In genomic region chr5:8798752-8799115, GRCm38 (mm10) we compare ENCODE assay signal across 8 mouse cellular contexts. TPM values are rescaled to one million over a fixed set of nuclear protein-coding genes. Genes with fewer than 3 reads are reported as not detected.
A peak's percentile ranks its signal among the peaks of the same experiment; 100 is the strongest.
DNase-seq lines count a peak whose midpoint lies in the region; ATAC-seq and TF ChIP-seq lines count a peak whose summit lies in the region.

No protein-coding gene starts in this region.

- H3K9me3 ChIP-seq in liver, embryonic 14.5 days (ENCODE audit: control insufficient read depth, low read length): no peaks in the 10 kb centered on the region

- H3K36me3 ChIP-seq in testis, adult 2 months (ENCODE audit: control insufficient read depth, insufficient read depth, low read length): no peaks in the 10 kb centered on the region
- H3K36me3 ChIP-seq in liver, embryonic 14.5 days (replicated peaks; ENCODE audit: control insufficient read depth, insufficient read depth, low read depth): no peaks in the 10 kb centered on the region

- WGBS in liver, embryonic 14.5 days (ENCODE audit: insufficient replicate concordance): 22% methylated on average over 10 of the region's 10 CpGs

- no peak for TF ChIP-seq POLR2A in testis, adult 2 months (IDR thresholded peaks at IDR 0.05; ENCODE audit: control insufficient read depth, low read depth, low read length)

- H3K27me3 ChIP-seq in testis, adult 2 months (ENCODE audit: control insufficient read depth, insufficient read depth, low read length): no peaks in the 10 kb centered on the region
- peaks cover 5% of the 10 kb centered on the region for H3K27me3 ChIP-seq in liver, embryonic 14.5 days (ENCODE audit: control insufficient read depth, insufficient read depth, low read length)

- no peak for TF ChIP-seq EP300 in liver, embryonic 14.5 days (IDR thresholded peaks at IDR 0.05; ENCODE audit: low read depth)

- no peak overlapping the region for H3K27ac ChIP-seq in testis, adult 2 months (ENCODE audit: control insufficient read depth, insufficient read depth, low read depth, low read length)
- no peak overlapping the region for H3K27ac ChIP-seq in liver, embryonic 14.5 days

- no peak for TF ChIP-seq CTCF in testis, adult 2 months (IDR thresholded peaks at IDR 0.05; ENCODE audit: control insufficient read depth, insufficient read depth, insufficient replicate concordance, low read depth, low read length)
- no peak for TF ChIP-seq CTCF in liver, embryonic 14.5 days (IDR thresholded peaks at IDR 0.05; ENCODE audit: low read depth)

- ATAC-seq in cerebellum, adult (ENCODE audit: insufficient number of reproducible peaks, low FRiP score, low TSS enrichment): 0 out of 2 replicates have a peak, but pooled peaks have one; percentile 2
- no peak for ATAC-seq in liver, embryonic 14.5 days (ENCODE audit: insufficient read depth)

- H3K4me2 ChIP-seq in liver, embryonic 14.5 days (ENCODE audit: low read depth): peak overlapping the region; percentile 66

- H3K4me1 ChIP-seq in testis, adult 2 months (ENCODE audit: control insufficient read depth, insufficient read depth, low read length): peaks cover 5% of the 10 kb centered on the region
- H3K4me1 ChIP-seq in liver, embryonic 14.5 days (replicated peaks; ENCODE audit: control insufficient read depth in 2 of 2, insufficient read depth in 2 of 2, low read length in 1 of 2): peaks cover 0 to 4% of the 10 kb centered on the region in 2 experiments; a peak in 1 of 4 replicates

- no peak overlapping the region for H3K9ac ChIP-seq in liver, embryonic 14.5 days (replicated peaks)

- no peak for DNase-seq in cerebellum, adult 11 months
- DNase-seq in testis, postnatal 14 days (ENCODE audit: low spot score): no peak
- no peak for DNase-seq in liver, embryonic 14.5 days (ENCODE audit: low read depth in 3 of 3, low spot score in 3 of 3)
- DNase-seq in adrenal gland, adult (ENCODE audit: inconsistent age in 2 of 2, low spot score in 1 of 2): no peak
- DNase-seq in kidney, adult 18-20 months: no peak
- DNase-seq in kidney, adult 9 months: no peak

- peak overlapping the region; percentile 54 for H3K4me3 ChIP-seq in testis, adult 2 months (ENCODE audit: control insufficient read depth, low read depth, low read length)
- peak overlapping the region; percentile 46 to 54 for H3K4me3 ChIP-seq in liver, embryonic 14.5 days (ENCODE audit: insufficient read depth in 1 of 2, low read depth in 2 of 2, low read length in 2 of 2)

RNA-seq across cellular contexts. Expression of gene Abcb1b, which starts 0.8 kb away (rescaled TPM):
- polyA plus RNA-seq in testis, adult 2 months (2012; rRNA removed): 0.23 and 0.59 TPM in 2 replicates
- 0.20 and 0.22 TPM in 2 replicates for polyA plus RNA-seq in liver, embryonic 14.5 days (2012; rRNA removed)
- 0.84 and 0.87 TPM in 2 replicates for polyA plus RNA-seq in liver, embryonic 14.5 days (2014; fragmentation: Nextera tagmentation; extraction: Ambion mirVana)
